Mouse (Mus musculus): ENCODE data around the gene Aqp8.
A peak's percentile ranks its signal among the peaks of the same experiment; 100 is the strongest.

The Aqp8 gene

GRCm38 (mm10) chr7:123487703-123488102 is 25.6 kb downstream of the Aqp8 start:
- DNase-seq (ENCODE audit: low spot score) = no peak

- DNase-seq (ENCODE audit: low spot score) = peak; percentile 22
Observed at GRCm38 (mm10) chr7:123499481-123500238, 37.6 kb downstream of the Aqp8 start.

GRCm38 (mm10) chr7:123500239-123501219 is 38.4 kb downstream of the Aqp8 start, which contains the start of gene Zkscan2:
Gene Zkscan2 (minus strand): TSS chr7:123500449.
- DNase-seq (ENCODE audit: low spot score) = peak; percentile 93

GRCm38 (mm10) chr7:123503358-123503757 is 41.3 kb downstream of the Aqp8 start:
- peak; percentile 60 for DNase-seq (ENCODE audit: low spot score)

GRCm38 (mm10) chr7:123507946-123508345 is 45.9 kb downstream of the Aqp8 start:
- DNase-seq (ENCODE audit: low spot score) = no peak

Data from retina, embryonic 14.5 days (tissue).